Mouse (Mus musculus) adrenal gland, postnatal 10 days (tissue): ENCODE measurements around the gene Cct2. TPM values are rescaled to one million over a fixed set of nuclear protein-coding genes. Genes with fewer than 3 reads are reported as not detected.
A peak's percentile ranks its signal among the peaks of the same experiment; 100 is the strongest.
"Not testable (repeated sequence)": the region's sequence is repeated elsewhere in the genome, so short reads cannot be mapped to it uniquely, and the experiment has no call there.

Experiments
- DNase-seq: peaks from one replicate; pipeline ENCODE4 v3.0.0; 2021; ENCODE audit warnings: mixed read lengths
- total RNA-seq, 2 experiments: library from RNA; stranded (reverse); gene quantifications; 2 replicates each; pipeline ENCODE4 v1.2.3; 2021

Gene Cct2
- total RNA-seq, 2 experiments from 2014 or later, result 211 to 224 TPM

- DNase-seq, result no peak
These were observed 7.9 kb downstream of the Cct2 start for GRCm38 (mm10) chr10:117055668-117056067.

GRCm38 (mm10) chr10:117049961-117050597 lies 13.5 kb downstream of the Cct2 start:
- peak; percentile 47 for DNase-seq

GRCm38 (mm10) chr10:117049253-117049652 lies 14.4 kb downstream of the Cct2 start:
- no peak for DNase-seq

- DNase-seq, result no peak
These were observed 18.2 kb downstream of the Cct2 start, which contains the start of gene Lrrc10 for GRCm38 (mm10) chr10:117045175-117046056. Gene Lrrc10, plus strand, starts transcription at chr10:117045341.

- not testable (repeated sequence) for DNase-seq
These were observed 20.0 kb downstream of the Cct2 start for GRCm38 (mm10) chr10:117043497-117044166.

- no peak for DNase-seq
These were observed 21.3 kb downstream of the Cct2 start for GRCm38 (mm10) chr10:117042295-117042694.

GRCm38 (mm10) chr10:117040355-117040754 lies 23.3 kb downstream of the Cct2 start:
- DNase-seq, result peak; percentile 29

GRCm38 (mm10) chr10:117033785-117034184 lies 29.8 kb downstream of the Cct2 start:
- peak; percentile 91 for DNase-seq

GRCm38 (mm10) chr10:117031160-117031559 lies 32.5 kb downstream of the Cct2 start:
- no peak for DNase-seq

GRCm38 (mm10) chr10:117026176-117026575 lies 37.4 kb downstream of the Cct2 start:
- DNase-seq, result no peak

GRCm38 (mm10) chr10:117025776-117026175 lies 37.8 kb downstream of the Cct2 start:
- not testable (repeated sequence) for DNase-seq

GRCm38 (mm10) chr10:117023693-117024092 lies 39.9 kb downstream of the Cct2 start:
- no peak for DNase-seq

- no peak for DNase-seq
These were observed 42.4 kb downstream of the Cct2 start for GRCm38 (mm10) chr10:117021020-117021754.

GRCm38 (mm10) chr10:117018281-117018840 lies 45.3 kb downstream of the Cct2 start:
- DNase-seq, result no peak

- no peak for DNase-seq
These were observed 49.0 kb downstream of the Cct2 start for GRCm38 (mm10) chr10:117014565-117014964.

- DNase-seq, result no peak
These were observed 49.8 kb downstream of the Cct2 start for GRCm38 (mm10) chr10:117013689-117014390.

- no peak for DNase-seq
These were observed 52.6 kb downstream of the Cct2 start for GRCm38 (mm10) chr10:117011047-117011446.

- no peak for DNase-seq
These were observed 53.9 kb downstream of the Cct2 start for GRCm38 (mm10) chr10:117009691-117010090.

GRCm38 (mm10) chr10:117005707-117006464 lies 57.7 kb downstream of the Cct2 start:
- no peak for DNase-seq

- no peak for DNase-seq
These were observed 58.9 kb downstream of the Cct2 start for GRCm38 (mm10) chr10:117004695-117005094.
